Mouse (Mus musculus) kidney, embryonic 16.5 days (tissue): ENCODE results near the gene E030018B13Rik. TPM values are rescaled to one million over a fixed set of nuclear protein-coding genes. Genes with fewer than 3 reads are reported as not detected.

Experiments
- ATAC-seq: fragments of 200-750 bp; cut with Nextera tagmentation; 2 replicates; pipeline ENCODE4 v1.8.0; 2017; ENCODE audit warnings: moderate TSS enrichment; ENCODE audit not compliant: low FRiP score, low TSS enrichment
- H3K27ac ChIP-seq: fragments of 300-500 bp; sonication (generic); 2 replicates; pipeline ENCODE4 v1.5.1; 2014; ENCODE audit warnings: low read length
- H3K27me3 ChIP-seq: fragments of 300-500 bp; sonication (generic); 2 replicates; pipeline ENCODE4 v1.6.1; 2014; ENCODE audit warnings: low read length, control low read depth, mixed read lengths; ENCODE audit not compliant: insufficient read depth
- H3K36me3 ChIP-seq: fragments of 300-500 bp; sonication (generic); 2 replicates; pipeline ENCODE4 v1.6.1; 2014; ENCODE audit warnings: low read length, control low read depth, mixed read lengths; ENCODE audit not compliant: insufficient read depth
- H3K4me1 ChIP-seq: fragments of 300-500 bp; sonication (generic); 2 replicates; pipeline ENCODE4 v1.6.1; 2014; ENCODE audit warnings: low read length, control low read depth, mixed read lengths; ENCODE audit not compliant: insufficient read depth
- H3K4me2 ChIP-seq: fragments of 300-500 bp; sonication (generic); replicated peaks from 2 replicates; pipeline ENCODE4 v1.6.1; 2014; ENCODE audit warnings: low read depth, low read length
- H3K4me3 ChIP-seq: fragments of 300-500 bp; sonication (generic); 2 replicates; pipeline ENCODE4 v1.5.1; 2014; ENCODE audit warnings: mild to moderate bottlenecking, low read length
- H3K9ac ChIP-seq: fragments of 300-500 bp; sonication (generic); replicated peaks from 2 replicates; pipeline ENCODE4 v1.6.1; 2014; ENCODE audit warnings: low read length
- H3K9me3 ChIP-seq: fragments of 300-500 bp; sonication (generic); 2 replicates; pipeline ENCODE4 v1.6.1; 2016; ENCODE audit warnings: low read length, control low read depth
- WGBS: fragments of 180-500 bp; shearing (Covaris S2); extraction: QIAGEN DNeasy Blood & Tissue Kit; methylation state at CpG from one replicate; pipeline ENCODE4 v1.1.7; 2014; 5-methylcytosine and 5-hydroxymethylcytosine counted together
- polyA plus RNA-seq: library from polyadenylated mRNA; unstranded; fragments of >200 nt; fragmentation: Nextera tagmentation; extraction: Ambion mirVana; gene quantifications from 2 replicates; pipeline ENCODE4 v1.2.1, GENCODE M21; 2015

E030018B13Rik gene
- polyA plus RNA-seq, 1 experiment from 2014 or later, result not detected

- Histone ChIP-seq H3K4me1 (no peaks in the 10 kb centered on the region), H3K9ac (no peak overlapping the region), H3K4me3 (no peak overlapping the region), H3K9me3 (no peaks in the 10 kb centered on the region), H3K36me3 (no peaks in the 10 kb centered on the region), H3K4me2 (no peak overlapping the region), H3K27ac (no peak overlapping the region), H3K27me3 (no peaks in the 10 kb centered on the region)
- WGBS, result 75% methylated on average over 14 of the region's 14 CpGs
- no peak; the same call in 1 of the 2 replicates for ATAC-seq
Observed at GRCm38 (mm10) chr7:63956138-63956823, 39.6 kb downstream of the E030018B13Rik start.

GRCm38 (mm10) chr7:63956981-63957713 lies 40.5 kb downstream of the E030018B13Rik start:
- no peak overlapping the region for H3K4me3 ChIP-seq
- no peaks in the 10 kb centered on the region for H3K27me3 ChIP-seq
- ATAC-seq, result no peak
- H3K27ac ChIP-seq, result no peak overlapping the region
- H3K4me1 ChIP-seq, result no peaks in the 10 kb centered on the region
- H3K9ac ChIP-seq, result no peak overlapping the region
- H3K4me2 ChIP-seq, result no peak overlapping the region
- no peaks in the 10 kb centered on the region for H3K9me3 ChIP-seq
- WGBS, result 24% methylated on average over 16 of the region's 16 CpGs
- no peaks in the 10 kb centered on the region for H3K36me3 ChIP-seq

- Histone ChIP-seq H3K9me3 (no peaks in the 10 kb centered on the region), H3K4me2 (no peak overlapping the region), H3K27me3 (no peaks in the 10 kb centered on the region), H3K27ac (no peak overlapping the region), H3K4me3 (no peak overlapping the region), H3K9ac (no peak overlapping the region), H3K4me1 (no peaks in the 10 kb centered on the region), H3K36me3 (no peaks in the 10 kb centered on the region)
- ATAC-seq, result no peak
- 85% methylated on average over 12 of the region's 12 CpGs for WGBS
Observed at GRCm38 (mm10) chr7:63957872-63958640, 41.4 kb downstream of the E030018B13Rik start.

- no peak overlapping the region for H3K27ac ChIP-seq
- H3K4me1 ChIP-seq, result peaks cover 5% of the 10 kb centered on the region
- no peak for ATAC-seq
- no peak overlapping the region for H3K4me3 ChIP-seq
- WGBS, result 68% methylated on average over 5 of the region's 5 CpGs
- no peaks in the 10 kb centered on the region for H3K36me3 ChIP-seq
- H3K27me3 ChIP-seq, result no peaks in the 10 kb centered on the region
- no peak overlapping the region for H3K9ac ChIP-seq
- H3K9me3 ChIP-seq, result no peaks in the 10 kb centered on the region
- no peak overlapping the region for H3K4me2 ChIP-seq
Observed at GRCm38 (mm10) chr7:63963632-63964031, 47.0 kb downstream of the E030018B13Rik start.

- H3K9ac ChIP-seq, result no peak overlapping the region
- no peaks in the 10 kb centered on the region for H3K27me3 ChIP-seq
- WGBS, result 75% methylated on average over 6 of the region's 6 CpGs
- H3K27ac ChIP-seq, result no peak overlapping the region
- H3K36me3 ChIP-seq, result no peaks in the 10 kb centered on the region
- no peaks in the 10 kb centered on the region for H3K9me3 ChIP-seq
- no peak overlapping the region for H3K4me2 ChIP-seq
- no peak for ATAC-seq
- peaks cover 5% of the 10 kb centered on the region for H3K4me1 ChIP-seq
- H3K4me3 ChIP-seq, result no peak overlapping the region
Observed at GRCm38 (mm10) chr7:63964121-63964520, 47.5 kb downstream of the E030018B13Rik start.

GRCm38 (mm10) chr7:63965135-63965534 lies 48.5 kb downstream of the E030018B13Rik start:
- no peak overlapping the region for H3K4me3 ChIP-seq
- peak overlapping the region; percentile 42; the same call in 1 of the 2 replicates for H3K9ac ChIP-seq
- H3K36me3 ChIP-seq, result no peaks in the 10 kb centered on the region
- no peak overlapping the region for H3K27ac ChIP-seq
- peak; percentile 51; the same call in 1 of the 2 replicates for ATAC-seq
- WGBS, result 74% methylated on average over 2 of the region's 2 CpGs
- H3K27me3 ChIP-seq, result no peaks in the 10 kb centered on the region
- H3K4me2 ChIP-seq, result no peak overlapping the region
- H3K4me1 ChIP-seq, result peaks cover 5% of the 10 kb centered on the region
- no peaks in the 10 kb centered on the region for H3K9me3 ChIP-seq

- ATAC-seq, result no peak; the same call in 1 of the 2 replicates
- H3K27ac ChIP-seq, result no peak overlapping the region
Observed at GRCm38 (mm10) chr7:63965635-63966418, 49.2 kb downstream of the E030018B13Rik start.

GRCm38 (mm10) chr7:63969941-63970340 lies 53.3 kb downstream of the E030018B13Rik start:
- H3K27me3 ChIP-seq, result no peaks in the 10 kb centered on the region
- no peak for ATAC-seq
- no peak overlapping the region for H3K27ac ChIP-seq
- no peaks in the 10 kb centered on the region for H3K9me3 ChIP-seq
- no peak overlapping the region for H3K4me2 ChIP-seq
- no peak overlapping the region for H3K4me3 ChIP-seq
- peaks cover 5% of the 10 kb centered on the region for H3K4me1 ChIP-seq
- 67% methylated on average over 3 of the region's 3 CpGs for WGBS
- H3K9ac ChIP-seq, result no peak overlapping the region
- no peaks in the 10 kb centered on the region for H3K36me3 ChIP-seq

More at GRCm38 (mm10) chr7:63965635-63966418, 49.2 kb downstream of the E030018B13Rik start:
- WGBS, result 63% methylated on average over 5 of the region's 5 CpGs
- Histone ChIP-seq H3K9ac (peak overlapping the region; percentile 42; the same call in 1 of the 2 replicates), H3K27me3 (no peaks in the 10 kb centered on the region), H3K9me3 (no peaks in the 10 kb centered on the region), H3K4me3 (no peak overlapping the region), H3K36me3 (no peaks in the 10 kb centered on the region), H3K4me2 (no peak overlapping the region), H3K4me1 (peaks cover 5% of the 10 kb centered on the region)
